Mouse (Mus musculus): Measurements from ENCODE around the gene Faap20.

DNA sequence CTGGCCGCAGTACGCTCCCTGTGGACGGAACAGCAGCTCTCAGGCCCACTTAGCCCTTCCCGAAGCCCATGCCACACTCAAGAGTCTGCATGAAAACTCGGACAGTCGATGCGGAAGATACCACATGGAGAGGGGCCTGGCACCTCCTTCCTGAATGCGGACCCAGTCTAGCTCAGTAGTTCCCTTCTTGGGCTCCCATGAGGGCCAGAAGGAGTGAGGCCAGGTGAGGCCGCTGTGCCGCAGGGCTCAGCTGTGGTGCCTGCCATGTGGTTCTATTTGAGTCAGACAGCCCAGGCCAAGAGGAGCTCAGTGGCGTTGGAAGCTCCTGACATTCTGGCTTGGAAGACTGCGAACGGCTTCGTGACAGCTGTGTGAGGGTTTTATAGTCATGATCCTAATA is 44.8 kb downstream of the Faap20 start:
- TF ChIP-seq CTCF (IDR thresholded peaks at IDR 0.05; ENCODE audit: extremely low read depth, insufficient read depth, low read length) = no peak
- no peak for TF ChIP-seq POLR2A (IDR thresholded peaks at IDR 0.05; ENCODE audit: extremely low read depth, insufficient read depth, low read length)

Data from cortical plate, adult 2 months (tissue).